Mouse (Mus musculus): ENCODE results near the gene Nmnat2. TPM values are rescaled to one million over a fixed set of nuclear protein-coding genes. Genes with fewer than 3 reads are reported as not detected.

The Nmnat2 gene
- polyA plus RNA-seq, 1 experiment from 2014 or later, result 8.7 TPM

GRCm38 (mm10) chr1:152992271-152993134 is 37.7 kb downstream of the Nmnat2 start:
- DNase-seq (ENCODE audit: extremely low spot score, low spot score), result no peak
- Histone ChIP-seq H3K9me3 (no peaks in the 10 kb centered on the region), H3K36me3 (replicated peaks) (no peaks in the 10 kb centered on the region), H3K4me1 (no peaks in the 10 kb centered on the region), H3K4me3 (no peak overlapping the region), H3K27ac (no peak overlapping the region), H3K27me3 (ENCODE audit: poor library complexity, severe bottlenecking) (no peaks in the 10 kb centered on the region)
- WGBS, result 74% methylated on average over 6 of the region's 6 CpGs

GRCm38 (mm10) chr1:152993803-152994202 is 39.0 kb downstream of the Nmnat2 start:
- Histone ChIP-seq H3K27ac (no peak overlapping the region), H3K9me3 (no peaks in the 10 kb centered on the region), H3K36me3 (replicated peaks) (no peaks in the 10 kb centered on the region), H3K27me3 (ENCODE audit: poor library complexity, severe bottlenecking) (no peaks in the 10 kb centered on the region), H3K4me3 (no peak overlapping the region), H3K4me1 (no peaks in the 10 kb centered on the region)
- no peak for DNase-seq (ENCODE audit: extremely low spot score, low spot score)
- WGBS, result 87% methylated on average over 6 of the region's 6 CpGs

DNA sequence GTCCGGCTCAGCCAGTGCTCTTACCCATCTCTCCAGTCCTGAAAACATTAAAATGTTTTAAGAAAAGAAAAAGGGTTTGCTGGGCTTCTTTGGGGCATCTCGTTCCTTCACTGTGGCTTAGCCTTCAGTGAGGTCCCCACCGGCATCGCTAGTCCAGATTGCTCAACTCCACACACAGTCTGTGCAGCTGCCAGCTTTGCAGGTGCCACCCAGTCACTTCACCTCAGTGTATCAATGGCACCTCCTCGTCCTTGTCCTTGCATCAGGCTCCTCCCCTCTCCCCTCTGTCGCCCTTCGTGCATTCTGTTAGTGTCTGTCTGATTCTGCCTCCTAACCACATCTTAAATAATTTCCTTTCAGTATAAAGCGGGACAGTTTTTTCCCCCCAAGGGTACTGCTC is 45.2 kb downstream of the Nmnat2 start:
- no peak overlapping the region for H3K27ac ChIP-seq
- H3K36me3 ChIP-seq (replicated peaks), result no peaks in the 10 kb centered on the region
- DNase-seq (ENCODE audit: extremely low spot score, low spot score), result no peak
- no peaks in the 10 kb centered on the region for H3K27me3 ChIP-seq (ENCODE audit: poor library complexity, severe bottlenecking)
- H3K4me1 ChIP-seq, result peaks cover 4% of the 10 kb centered on the region; the same call in 1 of the 2 replicates
- no peaks in the 10 kb centered on the region for H3K9me3 ChIP-seq
- 87% methylated on average over 8 of the region's 8 CpGs for WGBS
- H3K4me3 ChIP-seq, result no peak overlapping the region

DNA sequence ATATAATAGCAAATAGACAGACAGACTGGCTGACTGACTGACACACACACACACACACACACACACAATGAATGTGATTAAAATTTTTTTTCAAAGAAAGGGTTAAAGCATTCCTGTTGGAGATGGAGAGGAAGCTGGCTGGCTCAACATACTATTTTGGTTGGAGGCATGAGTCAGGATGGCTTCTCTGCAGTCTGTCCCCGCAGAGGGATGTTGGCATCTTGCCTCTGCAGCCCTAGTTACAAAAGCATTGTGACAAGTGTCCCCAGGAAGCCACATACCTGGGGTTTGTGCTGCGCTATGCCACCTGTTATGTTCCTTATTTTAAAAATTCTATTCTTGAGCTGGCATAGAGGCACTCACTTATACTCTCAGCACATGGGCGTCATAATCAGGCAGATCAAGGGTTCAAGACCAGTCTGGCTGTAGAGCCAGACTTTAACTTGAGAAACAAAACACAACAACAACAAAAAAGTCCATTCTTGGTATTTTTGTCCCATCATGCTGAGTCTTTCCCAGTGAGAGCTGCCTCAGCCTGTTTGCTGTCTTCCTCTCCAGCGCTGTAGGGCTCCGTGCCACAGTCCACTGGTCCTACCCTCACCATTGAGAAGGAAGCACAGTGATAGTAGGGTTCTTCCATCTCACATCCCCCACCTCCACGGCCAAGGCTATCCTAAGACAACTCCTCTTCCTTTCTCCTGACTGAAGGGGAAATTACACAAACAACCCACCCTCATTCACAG is 45.9 kb downstream of the Nmnat2 start:
- Histone ChIP-seq H3K36me3 (replicated peaks) (no peaks in the 10 kb centered on the region), H3K4me1 (peaks cover 4% of the 10 kb centered on the region; the same call in 1 of the 2 replicates), H3K9me3 (no peaks in the 10 kb centered on the region), H3K27ac (no peak overlapping the region), H3K4me3 (no peak overlapping the region), H3K27me3 (ENCODE audit: poor library complexity, severe bottlenecking) (no peaks in the 10 kb centered on the region)
- 89% methylated on average over 6 of the region's 6 CpGs for WGBS
- no peak for DNase-seq (ENCODE audit: extremely low spot score, low spot score)

DNA sequence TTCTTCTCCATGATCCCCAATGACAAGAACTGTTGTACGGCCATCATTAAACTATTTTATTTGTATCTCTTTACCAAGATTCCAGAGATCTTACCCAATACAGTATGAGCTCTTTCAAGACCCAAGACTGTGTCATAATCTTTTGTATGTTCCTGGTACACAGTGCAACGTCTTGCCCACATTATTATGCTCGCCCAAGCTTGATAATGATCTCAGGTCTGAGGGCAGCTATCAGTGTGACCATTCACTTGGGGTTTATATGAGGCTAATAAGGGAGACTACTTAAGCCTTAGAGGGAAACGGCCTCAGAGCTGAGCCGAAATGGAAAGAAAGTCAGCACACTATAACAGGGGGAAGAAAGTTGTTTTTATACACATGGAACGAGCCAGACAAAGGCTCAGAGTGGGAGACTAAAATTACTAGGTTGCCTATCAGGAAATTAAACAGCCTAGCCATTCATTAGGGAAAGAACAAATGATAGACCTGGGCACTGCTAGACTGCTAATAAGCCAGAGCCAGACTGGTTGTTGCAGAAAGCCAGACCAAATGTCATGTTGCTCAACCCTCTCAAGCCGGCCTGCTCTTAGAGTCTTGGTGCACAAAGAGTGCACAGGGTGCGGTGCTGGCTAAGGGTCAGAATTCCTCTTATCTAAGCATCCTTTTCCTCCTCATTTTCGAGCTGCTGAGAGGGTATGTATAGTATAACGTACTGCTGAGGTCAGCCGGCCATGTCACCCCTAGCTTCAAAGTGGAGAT is 47.7 kb downstream of the Nmnat2 start:
- Histone ChIP-seq H3K27ac (no peak overlapping the region), H3K36me3 (replicated peaks) (no peaks in the 10 kb centered on the region), H3K27me3 (ENCODE audit: poor library complexity, severe bottlenecking) (no peaks in the 10 kb centered on the region), H3K9me3 (no peaks in the 10 kb centered on the region), H3K4me1 (peaks cover 4% of the 10 kb centered on the region; the same call in 1 of the 2 replicates), H3K4me3 (no peak overlapping the region)
- 83% methylated on average over 11 of the region's 11 CpGs for WGBS
- DNase-seq (ENCODE audit: extremely low spot score, low spot score), result no peak

GRCm38 (mm10) chr1:153004472-153004871 is 49.7 kb downstream of the Nmnat2 start:
- 90% methylated on average over 2 of the region's 2 CpGs for WGBS
- H3K27ac ChIP-seq, result no peak overlapping the region
- no peaks in the 10 kb centered on the region for H3K36me3 ChIP-seq (replicated peaks)
- H3K27me3 ChIP-seq (ENCODE audit: poor library complexity, severe bottlenecking), result no peaks in the 10 kb centered on the region
- no peak overlapping the region for H3K4me3 ChIP-seq
- H3K4me1 ChIP-seq, result peaks cover 4% of the 10 kb centered on the region
- no peaks in the 10 kb centered on the region for H3K9me3 ChIP-seq
- DNase-seq (ENCODE audit: extremely low spot score, low spot score), result no peak

GRCm38 (mm10) chr1:153006054-153006453 is 51.3 kb downstream of the Nmnat2 start:
- Histone ChIP-seq H3K4me3 (no peak overlapping the region), H3K27me3 (ENCODE audit: poor library complexity, severe bottlenecking) (peaks cover 9% of the 10 kb centered on the region), H3K4me1 (peaks cover 4% of the 10 kb centered on the region), H3K27ac (no peak overlapping the region), H3K36me3 (replicated peaks) (no peaks in the 10 kb centered on the region), H3K9me3 (no peaks in the 10 kb centered on the region)
- WGBS, result 83% methylated on average over 5 of the region's 5 CpGs
- no peak for DNase-seq (ENCODE audit: extremely low spot score, low spot score)

- peaks cover 17% of the 10 kb centered on the region for H3K27me3 ChIP-seq (ENCODE audit: poor library complexity, severe bottlenecking)
- H3K9me3 ChIP-seq, result no peaks in the 10 kb centered on the region
- H3K27ac ChIP-seq, result no peak overlapping the region
- no peak for DNase-seq (ENCODE audit: extremely low spot score, low spot score)
- WGBS, result 81% methylated on average over 4 of the region's 4 CpGs
- H3K4me3 ChIP-seq, result no peak overlapping the region
- H3K4me1 ChIP-seq, result peaks cover 9% of the 10 kb centered on the region
- H3K36me3 ChIP-seq (replicated peaks), result no peaks in the 10 kb centered on the region
Observed at GRCm38 (mm10) chr1:153006761-153007160, 52.0 kb downstream of the Nmnat2 start.

DNA sequence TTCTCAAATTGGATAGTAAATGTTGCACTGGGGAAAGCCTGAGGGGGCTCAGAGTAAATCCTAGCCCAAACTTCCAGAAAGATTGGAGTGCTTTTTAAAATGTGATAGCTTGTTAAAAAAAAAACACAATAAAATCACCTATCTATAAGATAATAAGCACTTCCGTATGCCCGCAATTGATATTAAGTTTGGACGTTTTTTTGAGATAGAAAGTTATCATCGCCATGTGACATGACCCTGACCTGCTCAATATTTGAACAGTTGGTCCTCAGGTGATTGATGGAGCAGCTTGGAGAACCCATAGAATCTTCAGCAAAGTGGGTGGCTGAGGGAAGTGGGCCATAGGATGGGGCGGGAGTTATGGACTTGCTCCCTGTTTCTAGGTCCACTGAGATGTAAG is 52.5 kb downstream of the Nmnat2 start:
- 94% methylated on average over 5 of the region's 5 CpGs for WGBS
- no peak for DNase-seq (ENCODE audit: extremely low spot score, low spot score)
- H3K36me3 ChIP-seq (replicated peaks), result no peaks in the 10 kb centered on the region
- peaks cover 22% of the 10 kb centered on the region for H3K27me3 ChIP-seq (ENCODE audit: poor library complexity, severe bottlenecking)
- no peak overlapping the region for H3K4me3 ChIP-seq
- H3K27ac ChIP-seq, result no peak overlapping the region
- no peaks in the 10 kb centered on the region for H3K9me3 ChIP-seq
- peaks cover 10% of the 10 kb centered on the region for H3K4me1 ChIP-seq

- H3K27me3 ChIP-seq (ENCODE audit: poor library complexity, severe bottlenecking), result peaks cover 27% of the 10 kb centered on the region
- no peaks in the 10 kb centered on the region for H3K36me3 ChIP-seq (replicated peaks)
- no peaks in the 10 kb centered on the region for H3K9me3 ChIP-seq
- no peak overlapping the region for H3K27ac ChIP-seq
- H3K4me1 ChIP-seq, result peaks cover 7% of the 10 kb centered on the region
- no peak overlapping the region for H3K4me3 ChIP-seq
- 88% methylated on average over 6 of the region's 6 CpGs for WGBS
- DNase-seq (ENCODE audit: extremely low spot score, low spot score), result no peak
Observed at GRCm38 (mm10) chr1:153007824-153008223, 53.0 kb downstream of the Nmnat2 start.

DNA sequence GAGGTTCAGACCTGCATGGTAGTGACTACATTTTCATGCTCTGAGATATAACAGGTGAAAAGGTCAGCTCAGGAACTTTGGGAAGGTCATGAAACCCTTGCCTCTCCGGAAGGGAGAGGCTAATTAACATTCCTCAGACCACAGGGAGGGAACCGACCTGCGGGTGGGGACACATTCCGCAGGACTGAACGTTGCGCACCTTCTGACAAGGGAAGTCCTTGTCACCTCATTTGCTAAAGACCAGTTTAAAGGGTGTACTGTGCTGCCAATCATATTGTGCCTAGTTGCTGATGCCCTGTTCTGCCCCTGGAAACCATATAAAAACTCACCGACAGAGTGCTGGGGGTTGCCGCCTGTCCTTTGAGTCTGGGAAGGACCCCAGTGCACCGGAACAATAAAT is 54.5 kb downstream of the Nmnat2 start:
- Histone ChIP-seq H3K36me3 (replicated peaks) (no peaks in the 10 kb centered on the region), H3K4me1 (peaks cover 10% of the 10 kb centered on the region), H3K4me3 (no peak overlapping the region), H3K9me3 (no peaks in the 10 kb centered on the region), H3K27ac (no peak overlapping the region), H3K27me3 (ENCODE audit: poor library complexity, severe bottlenecking) (peaks cover 42% of the 10 kb centered on the region)
- WGBS, result 62% methylated on average over 9 of the region's 9 CpGs
- no peak for DNase-seq (ENCODE audit: extremely low spot score, low spot score)

- WGBS, result 80% methylated on average over 13 of the region's 13 CpGs
- no peak for DNase-seq (ENCODE audit: extremely low spot score, low spot score)
- no peak overlapping the region for H3K27ac ChIP-seq
- peaks cover 23% of the 10 kb centered on the region for H3K4me1 ChIP-seq
- H3K4me3 ChIP-seq, result no peak overlapping the region
- H3K36me3 ChIP-seq (replicated peaks), result no peaks in the 10 kb centered on the region
- H3K9me3 ChIP-seq, result no peaks in the 10 kb centered on the region
- H3K27me3 ChIP-seq (ENCODE audit: poor library complexity, severe bottlenecking), result peaks cover 52% of the 10 kb centered on the region
Observed at GRCm38 (mm10) chr1:153010353-153011351, 55.9 kb downstream of the Nmnat2 start.

All from forebrain, embryonic 10.5 days (tissue).